ENCODE assay signal across 8 mouse cellular contexts in genomic region chr3:145648991-145649851, GRCm38 (mm10). TPM values are rescaled to one million over a fixed set of nuclear protein-coding genes. Genes with fewer than 3 reads are reported as not detected.
DNase-seq lines count a peak whose midpoint lies in the region; ATAC-seq and TF ChIP-seq lines count a peak whose summit lies in the region.

No protein-coding gene starts in this region.

- peaks cover 10% of the 10 kb centered on the region; the same call in 1 of the 2 replicates for H3K27me3 ChIP-seq in spleen, adult 2 months (ENCODE audit: control insufficient read depth, insufficient read depth, low read length)
- H3K27me3 ChIP-seq in forebrain, embryonic 13.5 days = peaks cover 17% of the 10 kb centered on the region; the same call in 1 of the 2 replicates
- H3K27me3 ChIP-seq in limb, embryonic 12.5 days = no peaks in the 10 kb centered on the region
- peaks cover 22% of the 10 kb centered on the region for H3K27me3 ChIP-seq in midbrain, embryonic 16.5 days (ENCODE audit: control insufficient read depth, insufficient read depth, low read depth, low read length)

- no peak for DNase-seq in spleen, adult 2 months (ENCODE audit: low read depth in 1 of 2, low spot score in 2 of 2)
- no peak for DNase-seq in spleen, adult 18-20 months
- DNase-seq in heart, postnatal 4 days = peak; percentile 77
- DNase-seq in urinary bladder, postnatal 36 days (ENCODE audit: low spot score in 2 of 2) = peak; percentile 49 to 64
- no peak for DNase-seq in spleen, postnatal 10 days (ENCODE audit: low spot score in 2 of 2)

- TF ChIP-seq CTCF in spleen, adult 2 months (IDR thresholded peaks at IDR 0.05; ENCODE audit: extremely low read depth, insufficient read depth, insufficient read length, insufficient replicate concordance) = no peak

- H3K4me3 ChIP-seq in spleen, adult 2 months (ENCODE audit: extremely low read depth, insufficient read depth, insufficient read length) = peak overlapping the region; percentile 35; the same call in 1 of the 2 replicates
- peak overlapping the region; percentile 64 for H3K4me3 ChIP-seq in forebrain, embryonic 13.5 days
- peak overlapping the region; percentile 76 for H3K4me3 ChIP-seq in limb, embryonic 12.5 days (replicated peaks)
- H3K4me3 ChIP-seq in midbrain, embryonic 16.5 days (ENCODE audit: low read depth, low read length) = peak overlapping the region; percentile 47

- 3% methylated on average over 49 of the region's 49 CpGs for WGBS in spleen, adult 2 months
- WGBS in forebrain, embryonic 13.5 days = under 1% methylated on average over 48 of the region's 49 CpGs
- under 1% methylated on average over 49 of the region's 49 CpGs for WGBS in limb, embryonic 12.5 days
- WGBS in midbrain, embryonic 16.5 days = under 1% methylated on average over 49 of the region's 49 CpGs

- peak overlapping the region; percentile 80 for H3K9ac ChIP-seq in forebrain, embryonic 13.5 days
- peak overlapping the region; percentile 89 for H3K9ac ChIP-seq in limb, embryonic 12.5 days (replicated peaks)
- peak overlapping the region; percentile 45 for H3K9ac ChIP-seq in midbrain, embryonic 16.5 days (ENCODE audit: low read depth, low read length)

- TF ChIP-seq POLR2A in spleen, adult 2 months (IDR thresholded peaks at IDR 0.05; ENCODE audit: low read depth, low read length) = no peak

- H3K27ac ChIP-seq in spleen, adult 2 months (ENCODE audit: insufficient read depth, low read length) = peak overlapping the region; percentile 56
- peak overlapping the region; percentile 78 for H3K27ac ChIP-seq in forebrain, embryonic 13.5 days
- H3K27ac ChIP-seq in limb, embryonic 12.5 days = peak overlapping the region; percentile 98
- peak overlapping the region; percentile 48; the same call in 1 of the 2 replicates for H3K27ac ChIP-seq in midbrain, embryonic 16.5 days (ENCODE audit: low read length)

- no peaks in the 10 kb centered on the region for H3K36me3 ChIP-seq in spleen, adult 2 months (ENCODE audit: control insufficient read depth, insufficient read depth, low read length)
- H3K36me3 ChIP-seq in forebrain, embryonic 13.5 days (ENCODE audit: poor library complexity, severe bottlenecking) = peaks cover 6% of the 10 kb centered on the region; the same call in 1 of the 2 replicates
- H3K36me3 ChIP-seq in limb, embryonic 12.5 days = peaks cover 15% of the 10 kb centered on the region
- no peaks in the 10 kb centered on the region for H3K36me3 ChIP-seq in midbrain, embryonic 16.5 days (ENCODE audit: control insufficient read depth, insufficient read depth, low read length)

- ATAC-seq in forebrain, embryonic 13.5 days = no peak
- no peak for ATAC-seq in limb, embryonic 12.5 days (ENCODE audit: insufficient number of reproducible peaks, insufficient read depth, low FRiP score, low TSS enrichment, low read depth)
- peak; percentile 43; the same call in 1 of the 2 replicates for ATAC-seq in midbrain, embryonic 16.5 days

- no peaks in the 10 kb centered on the region for H3K9me3 ChIP-seq in forebrain, embryonic 13.5 days (replicated peaks)
- no peaks in the 10 kb centered on the region for H3K9me3 ChIP-seq in limb, embryonic 12.5 days
- H3K9me3 ChIP-seq in midbrain, embryonic 16.5 days (replicated peaks; ENCODE audit: control insufficient read depth, low read length, poor library complexity, severe bottlenecking) = no peaks in the 10 kb centered on the region

- no peaks in the 10 kb centered on the region; the same call in 1 of the 2 replicates for H3K4me1 ChIP-seq in spleen, adult 2 months (ENCODE audit: control insufficient read depth, insufficient read depth, insufficient read length)
- H3K4me1 ChIP-seq in forebrain, embryonic 13.5 days = peaks cover 81% of the 10 kb centered on the region
- H3K4me1 ChIP-seq in limb, embryonic 12.5 days (replicated peaks) = peaks cover 66% of the 10 kb centered on the region
- peaks cover 44% of the 10 kb centered on the region for H3K4me1 ChIP-seq in midbrain, embryonic 16.5 days (ENCODE audit: control insufficient read depth, insufficient read depth, low read length)

- peak overlapping the region; percentile 85 for H3K4me2 ChIP-seq in forebrain, embryonic 13.5 days
- H3K4me2 ChIP-seq in limb, embryonic 12.5 days = peak overlapping the region; percentile 80
- peak overlapping the region; percentile 71 for H3K4me2 ChIP-seq in midbrain, embryonic 16.5 days (ENCODE audit: low read length)

RNA-seq across cellular contexts. Expression of gene Ccn1, which starts 0.6 kb away (rescaled TPM):
- polyA plus RNA-seq in spleen, adult 2 months (2012; rRNA removed) = 21.4 and 26.5 TPM in 2 replicates
- polyA plus RNA-seq in forebrain, embryonic 13.5 days (2015; fragmentation: Nextera tagmentation; extraction: Ambion mirVana) = 32.9 and 35.6 TPM in 2 replicates
- 10 to 100 TPM; 50.7 to 73.3 TPM for total RNA-seq in heart, postnatal 4 days (2021)
- 58.7 and 65.8 TPM in 2 replicates for polyA plus RNA-seq in limb, embryonic 12.5 days (2016; fragmentation: Nextera tagmentation; extraction: Ambion mirVana)
- polyA plus RNA-seq in midbrain, embryonic 16.5 days (2015; fragmentation: Nextera tagmentation; extraction: Ambion mirVana) = 7.2 and 7.9 TPM in 2 replicates

Comparison
In these comparisons a context has a peak if more than half of its experiments do, and no peak if none do; other contexts are left out.
1. DNase-seq: peak in heart, postnatal 4 days (single experiment) and urinary bladder, postnatal 36 days (2 of 2); none in spleen, adult 2 months (0 of 2), spleen, adult 18-20 months (0 of 2) and spleen, postnatal 10 days (0 of 2).
2. H3K27ac ChIP-seq: peak in every context shown above with its lines; median percentile 98 in limb, embryonic 12.5 days; 78 in forebrain, embryonic 13.5 days; 56 in spleen, adult 2 months; 48 in midbrain, embryonic 16.5 days.
3. Peak in every context shown above with its lines, with median percentiles within 50 percentile points of each other: H3K4me3 ChIP-seq, H3K4me2 ChIP-seq and H3K9ac ChIP-seq.